ENCODE assay signal across 11 mouse cellular contexts in the genomic region with DNA sequence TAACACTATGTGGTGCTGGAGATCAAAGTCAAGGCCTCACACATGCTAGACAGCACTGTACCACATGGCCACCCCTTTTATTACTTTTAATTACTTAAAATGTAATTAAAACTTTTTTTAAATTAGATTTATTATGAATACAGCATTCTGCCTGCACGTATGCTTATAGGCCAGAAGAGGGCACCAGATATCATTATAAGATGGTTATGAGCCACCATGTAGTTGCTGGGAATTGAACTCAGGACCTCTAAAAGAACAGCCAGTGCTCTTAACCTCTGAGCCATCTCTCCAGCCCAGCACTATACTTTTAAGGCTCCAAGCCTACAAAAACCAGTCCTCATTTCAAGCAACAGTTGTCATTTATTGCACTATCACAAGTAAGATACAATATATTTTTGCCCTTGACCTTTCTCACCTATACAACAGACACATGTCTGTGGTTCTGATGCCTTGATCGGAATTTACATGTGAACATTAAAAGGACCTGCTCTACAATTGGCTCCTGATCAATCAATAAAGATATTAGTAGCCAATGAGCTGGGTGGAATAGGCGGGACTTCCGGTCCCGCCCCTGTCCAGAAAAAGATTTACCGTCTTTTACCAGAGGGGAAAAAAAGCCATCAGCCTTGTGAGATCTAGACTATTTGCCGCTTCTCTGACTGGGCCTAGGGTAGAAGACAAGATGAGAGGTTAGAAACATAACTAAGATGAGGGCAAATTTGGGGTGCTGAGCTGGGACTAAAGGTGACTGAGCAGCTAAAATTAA. TPM values are rescaled to one million over a fixed set of nuclear protein-coding genes. Genes with fewer than 3 reads are reported as not detected.
DNase-seq lines count a peak whose midpoint lies in the region; ATAC-seq and TF ChIP-seq lines count a peak whose summit lies in the region.
"Had no signal": no experiment of that assay in that cellular context is flagged by ENCODE, and none has a peak within 500 bp of the region (broad histone marks: within the 10 kb centered on the region; RNA-seq: fewer than 3 reads in every experiment).

No protein-coding gene starts in this region.

- TF ChIP-seq POLR2A in thymus, adult 2 months (IDR thresholded peaks at IDR 0.05; ENCODE audit: control insufficient read depth, extremely low read depth, insufficient read depth, low read length, poor library complexity) = no peak

- H3K4me3 ChIP-seq in gastrocnemius, adult 2 months = no peak overlapping the region
- H3K4me3 ChIP-seq in forebrain, embryonic 10.5 days = peak overlapping the region; percentile 40
- H3K4me3 ChIP-seq in lung, postnatal 0 days (ENCODE audit: low read depth, low read length) = no peak overlapping the region
- no peak overlapping the region for H3K4me3 ChIP-seq in thymus, adult 2 months (ENCODE audit: control insufficient read depth, insufficient read depth, low read length)

- no peak overlapping the region for H3K27ac ChIP-seq in gastrocnemius, adult 2 months
- peak overlapping the region; percentile 60; the same call in 1 of the 2 replicates for H3K27ac ChIP-seq in forebrain, embryonic 10.5 days
- H3K27ac ChIP-seq in lung, postnatal 0 days (ENCODE audit: low read length) = no peak overlapping the region
- no peak overlapping the region for H3K27ac ChIP-seq in thymus, adult 2 months (ENCODE audit: control insufficient read depth, insufficient read depth, low read length)

- peak; percentile 30; the same call in 1 of the 2 replicates for TF ChIP-seq CTCF in gastrocnemius, adult 2 months (IDR thresholded peaks at IDR 0.05)
- TF ChIP-seq CTCF in lung, postnatal 0 days (IDR thresholded peaks at IDR 0.05) = peak; percentile 30; the same call in 1 of the 2 replicates
- TF ChIP-seq CTCF in thymus, adult 2 months (IDR thresholded peaks at IDR 0.05; ENCODE audit: borderline replicate concordance, control insufficient read depth, extremely low read depth, insufficient read depth, low read length, poor library complexity) = no peak

- H3K9me3 ChIP-seq in forebrain, embryonic 10.5 days = no peaks in the 10 kb centered on the region
- no peaks in the 10 kb centered on the region for H3K9me3 ChIP-seq in lung, postnatal 0 days (ENCODE audit: low read length)

- DNase-seq in gastrocnemius, adult 2 months = no peak
- no peak for DNase-seq in gastrocnemius, postnatal 10 days
- DNase-seq in CD4-positive helper T cell, adult 2 months (ENCODE audit: low read depth, low spot score) = peak; percentile 17
- DNase-seq in forebrain, embryonic 10.5 days (ENCODE audit: extremely low spot score, low spot score) = peak; percentile 54
- peak; percentile 53 for DNase-seq in lung, postnatal 0 days (ENCODE audit: low spot score)
- DNase-seq in thymus, adult 2 months = no peak
- DNase-seq in layer of hippocampus, adult 18-20 months (ENCODE audit: low spot score in 2 of 2) = no peak
- DNase-seq in cerebellum, adult 8-10 months = no peak
- DNase-seq: B cell, adult 2 months; heart, adult 11 months; right cerebral cortex, postnatal 25 days had no signal

- TF ChIP-seq EP300 in lung, postnatal 0 days (IDR thresholded peaks at IDR 0.05) = no peak

- H3K9ac ChIP-seq in lung, postnatal 0 days (replicated peaks; ENCODE audit: low read depth) = no peak overlapping the region

- no peaks in the 10 kb centered on the region for H3K36me3 ChIP-seq in forebrain, embryonic 10.5 days (replicated peaks)
- H3K36me3 ChIP-seq in lung, postnatal 0 days (ENCODE audit: insufficient read depth, low read length) = no peaks in the 10 kb centered on the region
- H3K36me3 ChIP-seq in thymus, adult 2 months (ENCODE audit: control insufficient read depth, insufficient read depth, low read length) = no peaks in the 10 kb centered on the region

- whole genome bisulfite sequencing in forebrain, embryonic 10.5 days = 21% methylated on average over 7 of the region's 7 CpGs
- 27% methylated on average over 7 of the region's 7 CpGs for WGBS in lung, postnatal 0 days
- 76% methylated on average over 7 of the region's 7 CpGs for WGBS in thymus, adult 2 months

- intact Hi-C loops in gastrocnemius, adult 2 months (cut with DNase I) = no loop called here

- no peak overlapping the region for H3K4me2 ChIP-seq in lung, postnatal 0 days (replicated peaks; ENCODE audit: low read depth, low read length)

- peaks cover 9% of the 10 kb centered on the region for H3K4me1 ChIP-seq in forebrain, embryonic 10.5 days
- no peaks in the 10 kb centered on the region for H3K4me1 ChIP-seq in lung, postnatal 0 days (ENCODE audit: insufficient read depth, low read depth, low read length)
- no peaks in the 10 kb centered on the region for H3K4me1 ChIP-seq in thymus, adult 2 months (replicated peaks; ENCODE audit: control insufficient read depth, insufficient read depth, low read length)

- no peaks in the 10 kb centered on the region for H3K27me3 ChIP-seq in forebrain, embryonic 10.5 days (ENCODE audit: poor library complexity, severe bottlenecking)
- no peaks in the 10 kb centered on the region for H3K27me3 ChIP-seq in lung, postnatal 0 days (replicated peaks; ENCODE audit: insufficient read depth, low read length)
- H3K27me3 ChIP-seq in thymus, adult 2 months (ENCODE audit: control insufficient read depth, insufficient read depth, low read length) = no peaks in the 10 kb centered on the region

- ATAC-seq in lung, postnatal 0 days = no peak

RNA-seq across cellular contexts. Expression of a gene that starts 4.6 kb away (rescaled TPM):
- 10 to 100 TPM; 13.8 to 17.2 TPM for total RNA-seq in gastrocnemius, adult 2 months (2021)
- 10 to 100 TPM; 20.0 to 23.5 TPM for total RNA-seq in gastrocnemius, postnatal 10 days (2021)
- 108 and 114 TPM in 2 replicates for polyA plus RNA-seq in forebrain, embryonic 10.5 days (2016; fragmentation: Nextera tagmentation; extraction: Ambion mirVana)
- 21.6 and 25.3 TPM in 2 replicates for polyA plus RNA-seq in lung, postnatal 0 days (2015; fragmentation: Nextera tagmentation; extraction: Ambion mirVana)
- 20.8 and 25.1 TPM in 2 replicates for polyA plus RNA-seq in thymus, adult 2 months (2012; rRNA removed)
- 10 to 100 TPM; 59.9 to 61.5 TPM for total RNA-seq in layer of hippocampus, adult 18-20 months (2021)

RNA-seq across cellular contexts. Expression of a gene that starts 5.5 kb away (rescaled TPM):
- 1 to 10 TPM; 6.3 to 6.9 TPM for total RNA-seq in gastrocnemius, adult 2 months (2021)
- 10 to 100 TPM in 1 of 2 experiments, 1 to 10 TPM in 1; 8.2 to 10.8 TPM for total RNA-seq in gastrocnemius, postnatal 10 days (2021)
- 50.1 and 56.1 TPM in 2 replicates for polyA plus RNA-seq in forebrain, embryonic 10.5 days (2016; fragmentation: Nextera tagmentation; extraction: Ambion mirVana)
- polyA plus RNA-seq in lung, postnatal 0 days (2015; fragmentation: Nextera tagmentation; extraction: Ambion mirVana) = 14.6 and 18.5 TPM in 2 replicates
- polyA plus RNA-seq in thymus, adult 2 months (2012; rRNA removed) = 8.0 and 8.6 TPM in 2 replicates
- 10 to 100 TPM; 20.9 to 21.6 TPM for total RNA-seq in layer of hippocampus, adult 18-20 months (2021)

Comparison
In these comparisons a context has a peak if more than half of its experiments do, and no peak if none do; other contexts are left out.
1. DNase-seq: peak in CD4-positive helper T cell, adult 2 months (single experiment), forebrain, embryonic 10.5 days (single experiment) and lung, postnatal 0 days (single experiment); none in gastrocnemius, adult 2 months (single experiment), gastrocnemius, postnatal 10 days (single experiment), thymus, adult 2 months (single experiment), layer of hippocampus, adult 18-20 months (0 of 2) and cerebellum, adult 8-10 months (single experiment).